Mouse (Mus musculus): ENCODE results near the gene Galnt7. TPM values are rescaled to one million over a fixed set of nuclear protein-coding genes. Genes with fewer than 3 reads are reported as not detected.

Gene Galnt7
- 21.5 and 25.2 TPM in 2 replicates for polyA plus RNA-seq (2015; fragmentation: Nextera tagmentation; extraction: Ambion mirVana)

DNA sequence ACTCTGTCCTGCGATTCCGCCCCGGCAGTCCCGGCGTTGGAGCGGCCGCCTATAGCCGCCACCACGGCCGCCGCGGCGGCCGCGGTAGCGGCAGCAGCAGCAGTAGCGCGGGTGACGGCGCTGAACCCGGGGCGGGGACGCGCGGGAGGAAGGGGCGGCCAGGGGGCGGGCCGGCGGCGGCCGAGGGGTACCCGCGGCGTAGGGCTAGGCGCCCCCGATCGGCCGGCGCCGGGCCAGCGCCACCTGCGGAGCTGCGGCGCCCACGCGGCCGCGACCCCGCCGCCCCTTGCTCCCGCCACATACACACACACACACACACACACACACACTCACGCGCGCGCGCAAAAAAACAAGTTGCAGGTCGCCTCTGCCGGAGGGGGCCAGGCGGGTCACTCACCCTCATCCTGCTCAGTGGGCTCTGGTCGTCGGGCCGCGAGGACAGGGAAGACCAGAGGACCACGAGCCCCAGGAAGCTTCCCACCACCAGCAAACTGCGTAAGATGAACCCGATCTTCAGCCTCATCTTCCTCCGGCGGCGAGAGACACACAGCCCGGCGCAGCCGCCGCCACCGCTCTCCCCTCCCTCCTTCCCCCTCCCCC lies at the start of gene Galnt7:
Galnt7 (minus strand) TSS at position 577 of the 600 bp plus-strand sequence.
- Histone ChIP-seq H3K27me3 (no peaks in the 10 kb centered on the region), H3K4me1 (peaks cover 24% of the 10 kb centered on the region), H3K36me3 (0 out of 2 replicates have a peak, but pooled peaks cover 3% of the 10 kb centered on the region), H3K4me3 (replicated peaks) (peak within 1 kb of the TSS; percentile 89), H3K9ac (peak within 1 kb of the TSS; percentile 96), H3K27ac (peak within 1 kb of the TSS; percentile 99), H3K4me2 (peak within 1 kb of the TSS; percentile 89), H3K9me3 (replicated peaks) (no peaks in the 10 kb centered on the region)
- under 1% methylated on average over 41 of the region's 74 CpGs for WGBS
- peak; percentile 90 for ATAC-seq (replicated peaks; ENCODE audit: low FRiP score)

DNA sequence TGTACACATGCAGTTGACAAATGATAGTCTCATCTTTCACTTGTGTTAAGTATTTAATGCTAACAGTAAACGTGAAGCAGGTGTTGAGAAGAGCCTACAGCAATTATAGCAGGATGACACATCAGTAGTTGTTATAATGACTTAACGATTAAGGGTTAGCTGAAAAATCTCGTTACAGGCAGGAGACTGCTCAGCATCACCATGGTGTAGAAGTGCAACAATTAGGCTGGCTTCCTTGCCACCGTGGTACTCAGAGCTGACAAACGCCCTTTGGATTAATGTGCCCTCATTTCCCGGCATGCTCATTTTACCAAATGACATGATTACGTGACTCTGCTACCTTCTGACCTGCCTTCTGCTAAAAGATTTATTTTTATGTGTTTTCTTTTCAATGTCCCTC lies 35.8 kb upstream of the Galnt7 start:
- no peak overlapping the region for H3K9ac ChIP-seq
- no peak for ATAC-seq (replicated peaks; ENCODE audit: low FRiP score)
- no peak overlapping the region for H3K27ac ChIP-seq
- 43% methylated on average over 7 of the region's 7 CpGs for WGBS
- no peaks in the 10 kb centered on the region for H3K36me3 ChIP-seq
- H3K4me2 ChIP-seq: no peak overlapping the region
- no peak overlapping the region for H3K4me3 ChIP-seq (replicated peaks)
- no peaks in the 10 kb centered on the region for H3K4me1 ChIP-seq
- no peaks in the 10 kb centered on the region for H3K27me3 ChIP-seq
- H3K9me3 ChIP-seq (replicated peaks): no peaks in the 10 kb centered on the region

DNA sequence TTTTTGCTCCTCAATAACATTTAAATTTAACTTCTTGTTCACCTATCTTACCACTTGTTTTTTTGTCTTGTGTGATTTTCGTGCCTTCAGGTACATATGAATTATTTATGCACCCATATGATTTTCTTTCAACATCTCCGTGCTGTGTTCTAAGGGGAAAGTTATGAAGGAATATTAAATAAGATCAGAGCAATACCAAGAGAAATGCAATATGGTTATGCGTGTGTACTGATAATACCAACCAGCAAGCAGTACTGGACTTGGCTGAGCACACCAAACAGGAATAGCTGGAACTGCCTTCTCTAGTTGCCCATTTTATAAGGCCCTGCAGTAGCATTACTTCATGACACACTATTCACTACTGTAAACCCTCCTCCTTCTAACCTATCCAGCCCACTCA lies 33.0 kb upstream of the Galnt7 start:
- Histone ChIP-seq H3K36me3 (no peaks in the 10 kb centered on the region), H3K9me3 (replicated peaks) (no peaks in the 10 kb centered on the region), H3K4me3 (replicated peaks) (no peak overlapping the region), H3K4me1 (no peaks in the 10 kb centered on the region), H3K27ac (no peak overlapping the region), H3K4me2 (no peak overlapping the region), H3K9ac (no peak overlapping the region), H3K27me3 (no peaks in the 10 kb centered on the region)
- WGBS: 90% methylated on average over 3 of the region's 3 CpGs
- ATAC-seq (replicated peaks; ENCODE audit: low FRiP score): no peak

DNA sequence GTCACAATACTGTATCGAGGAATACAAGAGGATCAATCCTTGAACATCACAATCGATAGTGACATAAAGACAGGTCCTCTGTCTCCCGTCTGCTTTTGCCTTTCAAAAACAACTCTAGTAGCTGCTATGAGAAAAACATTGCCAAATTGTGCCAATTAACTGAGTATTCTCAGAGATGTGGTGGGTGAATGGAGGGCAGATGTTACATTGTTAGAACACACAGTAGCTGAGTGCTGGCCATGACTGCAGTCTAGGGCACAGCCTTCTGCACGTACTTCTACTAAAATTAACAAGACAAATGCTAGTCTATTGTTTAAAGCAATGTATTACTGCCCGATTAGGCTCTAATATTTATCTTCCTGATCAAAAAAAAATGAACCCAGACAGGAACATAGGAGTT lies 27.2 kb upstream of the Galnt7 start:
- H3K4me1 ChIP-seq: no peaks in the 10 kb centered on the region
- H3K27ac ChIP-seq: no peak overlapping the region
- H3K9ac ChIP-seq: no peak overlapping the region
- ATAC-seq (replicated peaks; ENCODE audit: low FRiP score): no peak
- no peak overlapping the region for H3K4me3 ChIP-seq (replicated peaks)
- WGBS: 86% methylated on average over 5 of the region's 5 CpGs
- no peaks in the 10 kb centered on the region for H3K27me3 ChIP-seq
- H3K36me3 ChIP-seq: no peaks in the 10 kb centered on the region
- no peak overlapping the region for H3K4me2 ChIP-seq
- no peaks in the 10 kb centered on the region for H3K9me3 ChIP-seq (replicated peaks)

DNA sequence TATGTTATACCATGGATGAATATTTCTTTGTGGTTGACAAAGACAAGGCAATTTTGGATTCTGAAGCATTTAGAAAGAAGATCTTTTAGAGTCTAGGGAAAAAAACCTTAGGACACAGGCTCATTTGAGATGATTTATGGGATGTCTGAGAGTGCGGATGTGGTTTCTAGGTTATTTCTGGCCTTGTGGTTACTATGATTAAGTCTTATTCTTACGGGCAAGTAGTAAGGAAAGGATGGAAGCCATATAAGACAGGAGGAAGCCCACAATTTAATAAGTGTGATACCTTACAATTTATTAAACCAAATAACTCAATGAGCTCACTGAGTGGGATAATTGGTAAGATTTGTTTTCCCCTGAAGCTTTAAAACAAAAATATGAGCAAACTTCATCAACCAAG lies 11.3 kb upstream of the Galnt7 start:
- Histone ChIP-seq H3K4me3 (replicated peaks) (no peak overlapping the region), H3K4me1 (no peaks in the 10 kb centered on the region)
- WGBS: 34% methylated on average over 2 of the region's 2 CpGs

DNA sequence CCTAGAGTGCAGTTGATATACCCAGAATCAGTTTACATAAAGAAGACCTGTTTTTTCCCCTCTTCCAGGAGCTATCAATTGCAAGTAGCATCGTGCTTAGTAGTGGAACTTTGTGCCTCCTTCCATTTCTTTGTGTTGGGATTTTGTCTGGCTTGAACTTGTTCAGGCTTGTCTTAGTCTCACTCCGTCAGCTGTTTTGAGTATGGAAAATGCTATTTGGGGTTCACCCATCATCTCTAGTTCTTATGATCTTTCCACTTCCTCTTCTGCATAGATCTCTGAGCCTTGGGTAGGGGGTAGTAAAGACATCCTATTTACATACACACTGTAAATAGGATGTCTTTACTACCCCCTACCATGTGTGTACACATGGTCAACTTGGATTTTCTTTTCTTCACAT lies 7.2 kb upstream of the Galnt7 start:
- no peaks in the 10 kb centered on the region for H3K4me1 ChIP-seq
- no peak overlapping the region for H3K27ac ChIP-seq
- H3K4me3 ChIP-seq (replicated peaks): no peak overlapping the region
- no peak for ATAC-seq (replicated peaks; ENCODE audit: low FRiP score)
- H3K9ac ChIP-seq: no peak overlapping the region
- H3K9me3 ChIP-seq (replicated peaks): no peaks in the 10 kb centered on the region
- 86% methylated on average over 2 of the region's 2 CpGs for WGBS
- H3K36me3 ChIP-seq: 0 out of 2 replicates have a peak, but pooled peaks cover 5% of the 10 kb centered on the region
- no peak overlapping the region for H3K4me2 ChIP-seq
- H3K27me3 ChIP-seq: no peaks in the 10 kb centered on the region

More for the DNA sequence above, 11.3 kb upstream of the Galnt7 start:
- no peak overlapping the region for H3K4me2 ChIP-seq
- no peak overlapping the region for H3K27ac ChIP-seq
- no peaks in the 10 kb centered on the region for H3K27me3 ChIP-seq
- H3K36me3 ChIP-seq: no peaks in the 10 kb centered on the region
- ATAC-seq (replicated peaks; ENCODE audit: low FRiP score): no peak
- no peaks in the 10 kb centered on the region for H3K9me3 ChIP-seq (replicated peaks)
- H3K9ac ChIP-seq: no peak overlapping the region

DNA sequence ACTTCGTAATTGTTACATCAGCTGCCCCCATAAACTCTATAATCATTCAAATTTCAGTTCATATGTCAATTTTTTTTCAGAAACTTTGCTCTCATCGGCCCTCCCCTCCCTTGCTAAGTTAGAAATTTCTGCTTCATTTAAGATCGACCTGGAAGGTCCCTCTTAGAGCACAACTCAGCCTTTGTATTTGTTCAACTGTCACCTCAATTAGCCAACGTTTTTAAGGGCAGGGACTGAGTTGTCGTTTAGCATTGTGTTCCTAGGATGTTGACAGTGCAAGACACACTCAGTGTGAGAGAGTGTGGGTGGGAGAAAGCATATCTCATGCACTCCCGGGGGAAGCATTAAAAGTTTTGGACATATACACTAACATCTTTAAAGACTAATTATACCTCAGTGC lies 3.6 kb upstream of the Galnt7 start:
- no peaks in the 10 kb centered on the region for H3K9me3 ChIP-seq (replicated peaks)
- no peak overlapping the region for H3K9ac ChIP-seq
- 52% methylated on average over 6 of the region's 6 CpGs for WGBS
- no peak overlapping the region for H3K4me3 ChIP-seq (replicated peaks)
- H3K36me3 ChIP-seq: 0 out of 2 replicates have a peak, but pooled peaks cover 5% of the 10 kb centered on the region
- H3K4me1 ChIP-seq: peaks cover 10% of the 10 kb centered on the region
- no peak overlapping the region for H3K4me2 ChIP-seq
- H3K27ac ChIP-seq: no peak overlapping the region
- no peak for ATAC-seq (replicated peaks; ENCODE audit: low FRiP score)
- no peaks in the 10 kb centered on the region for H3K27me3 ChIP-seq

DNA sequence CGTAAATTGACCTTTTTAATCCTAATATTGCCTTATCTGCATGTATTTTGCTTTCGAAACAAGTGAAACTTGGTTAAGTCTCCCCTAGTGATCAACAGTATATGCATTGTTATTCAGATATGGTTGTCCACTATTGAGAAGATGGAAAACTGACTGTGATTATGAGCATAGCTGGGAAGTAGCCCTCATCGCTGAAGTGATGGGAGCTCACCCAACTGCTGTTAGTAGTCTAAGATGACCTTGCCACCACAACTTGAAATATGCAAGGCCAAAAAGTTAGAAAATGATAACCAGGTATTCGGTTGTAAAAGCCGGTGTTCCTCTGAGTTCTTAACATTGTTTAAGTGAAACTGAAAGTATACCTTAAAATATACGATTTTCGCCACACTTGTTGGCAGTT lies 1.3 kb upstream of the Galnt7 start:
- H3K4me1 ChIP-seq: peaks cover 19% of the 10 kb centered on the region
- WGBS: 78% methylated on average over 7 of the region's 7 CpGs
- 0 out of 2 replicates have a peak, but pooled peaks cover 5% of the 10 kb centered on the region for H3K36me3 ChIP-seq
- no peak for ATAC-seq (replicated peaks; ENCODE audit: low FRiP score)
- H3K9ac ChIP-seq: no peak overlapping the region
- H3K4me2 ChIP-seq: peak overlapping the region; percentile 89
- peak overlapping the region; percentile 99; the same call in 1 of the 2 replicates for H3K27ac ChIP-seq
- H3K27me3 ChIP-seq: no peaks in the 10 kb centered on the region
- H3K4me3 ChIP-seq (replicated peaks): peak overlapping the region; percentile 89
- no peaks in the 10 kb centered on the region for H3K9me3 ChIP-seq (replicated peaks)

DNA sequence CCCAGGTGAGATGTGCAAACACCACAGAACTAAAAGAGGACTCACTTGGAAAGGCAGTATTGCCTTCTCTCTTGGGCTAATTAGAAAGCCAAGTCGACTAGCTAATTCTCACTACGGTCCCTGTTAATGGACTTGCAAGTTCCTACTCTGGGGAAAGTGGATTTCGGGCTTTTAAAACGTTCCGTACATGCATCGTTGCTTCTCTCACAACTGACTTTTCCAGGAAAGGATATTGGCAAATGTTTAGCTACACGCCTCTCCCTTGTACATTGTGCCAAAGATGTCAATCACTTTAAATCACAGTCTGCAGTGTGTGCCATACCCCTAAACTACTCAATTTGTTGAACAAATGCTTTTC lies 915 bp upstream of the Galnt7 start:
- peaks cover 19% of the 10 kb centered on the region for H3K4me1 ChIP-seq
- 7% methylated on average over 7 of the region's 7 CpGs for WGBS
- H3K36me3 ChIP-seq: 0 out of 2 replicates have a peak, but pooled peaks cover 5% of the 10 kb centered on the region
- peak overlapping the region; percentile 89 for H3K4me3 ChIP-seq (replicated peaks)
- H3K4me2 ChIP-seq: peak overlapping the region; percentile 89
- no peaks in the 10 kb centered on the region for H3K27me3 ChIP-seq
- peak overlapping the region; percentile 99 for H3K27ac ChIP-seq
- H3K9me3 ChIP-seq (replicated peaks): no peaks in the 10 kb centered on the region
- no peak for ATAC-seq (replicated peaks; ENCODE audit: low FRiP score)
- no peak overlapping the region for H3K9ac ChIP-seq

DNA sequence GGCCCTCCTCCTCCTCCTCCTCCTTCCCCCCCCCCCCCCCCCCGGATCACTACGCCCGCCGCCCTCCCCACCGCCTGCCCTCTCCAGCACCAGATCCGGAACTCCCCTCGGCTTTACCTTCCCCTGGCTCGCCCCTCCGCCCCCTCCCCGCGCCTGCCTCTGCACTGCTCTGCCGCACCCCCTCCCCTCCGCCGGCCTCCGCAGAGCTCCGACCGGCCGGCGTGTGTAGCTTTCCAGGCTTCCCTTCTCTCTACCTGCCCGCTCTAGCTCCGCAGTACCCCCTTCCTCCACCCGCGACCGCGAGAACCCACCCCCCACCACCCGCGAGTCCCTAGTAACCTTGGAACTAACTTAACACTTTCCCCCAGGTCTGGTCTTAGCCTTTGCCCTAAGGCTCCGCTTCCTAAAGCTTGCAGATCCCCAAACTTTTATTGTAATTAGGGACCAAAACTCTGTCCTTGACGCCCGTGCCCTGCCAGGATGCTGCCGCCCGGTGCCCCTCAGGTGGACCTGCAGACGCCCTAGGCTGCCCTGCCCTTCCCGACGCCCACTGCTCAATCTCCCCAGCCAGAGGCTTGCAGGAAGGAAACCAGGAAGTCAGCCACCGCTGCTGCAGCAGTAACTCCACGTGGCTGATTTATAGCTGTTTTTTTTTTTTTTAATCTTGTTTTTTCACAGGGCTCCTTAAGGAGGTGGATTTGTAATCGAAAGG lies 380 bp upstream of the Galnt7 start:
- Histone ChIP-seq H3K9me3 (replicated peaks) (no peaks in the 10 kb centered on the region), H3K27ac (peak overlapping the region; percentile 99), H3K4me1 (peaks cover 20% of the 10 kb centered on the region), H3K36me3 (0 out of 2 replicates have a peak, but pooled peaks cover 5% of the 10 kb centered on the region), H3K4me3 (replicated peaks) (peak overlapping the region; percentile 89), H3K27me3 (no peaks in the 10 kb centered on the region), H3K9ac (peak overlapping the region; percentile 96), H3K4me2 (peak overlapping the region; percentile 89)
- ATAC-seq (replicated peaks; ENCODE audit: low FRiP score): peak; percentile 76
- whole genome bisulfite sequencing: 1% methylated on average over 28 of the region's 38 CpGs

DNA sequence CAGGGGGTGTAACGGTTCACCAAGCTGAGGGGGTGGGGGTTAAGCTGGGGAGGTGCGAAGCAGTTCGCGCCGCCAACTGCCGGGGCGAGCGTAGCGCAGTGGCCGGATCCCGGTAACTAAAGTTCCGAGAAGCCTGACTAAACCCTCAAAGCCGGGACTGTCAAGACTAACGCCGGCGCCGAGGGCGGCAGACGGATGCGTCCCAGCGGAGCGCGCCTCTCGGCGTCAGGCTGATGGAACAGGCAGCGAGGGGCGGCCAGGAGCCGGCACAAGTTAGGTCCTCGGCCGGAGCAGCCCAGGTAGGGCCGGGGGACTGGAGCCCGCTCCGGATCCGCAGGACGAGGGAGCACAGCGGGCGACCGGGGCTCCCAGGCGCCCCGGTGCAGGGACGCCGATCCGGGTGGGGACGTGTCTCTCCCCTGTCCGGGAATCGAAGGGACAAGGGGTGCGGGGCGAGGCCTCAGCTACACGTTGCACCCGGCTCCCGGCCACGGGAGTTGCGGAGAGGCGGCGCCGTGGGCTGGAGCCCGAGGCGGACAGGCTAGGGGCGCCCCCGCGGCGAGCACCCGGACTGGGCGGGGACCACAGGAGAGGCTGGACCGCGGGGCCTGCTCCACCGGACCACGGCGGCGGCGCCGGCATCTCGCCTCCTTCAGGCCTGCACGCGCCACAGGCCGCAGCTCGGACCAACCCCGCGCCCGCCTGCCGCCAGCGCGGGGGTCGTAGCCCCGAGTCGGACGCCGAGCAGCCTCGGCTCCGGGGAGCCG lies 960 bp downstream of the Galnt7 start:
- no peaks in the 10 kb centered on the region for H3K27me3 ChIP-seq
- no peaks in the 10 kb centered on the region for H3K9me3 ChIP-seq (replicated peaks)
- ATAC-seq (replicated peaks; ENCODE audit: low FRiP score): peak; percentile 84
- H3K4me2 ChIP-seq: peak overlapping the region; percentile 89
- peak overlapping the region; percentile 96 for H3K9ac ChIP-seq
- under 1% methylated on average over 87 of the region's 91 CpGs for WGBS
- no peaks in the 10 kb centered on the region for H3K36me3 ChIP-seq
- peaks cover 31% of the 10 kb centered on the region for H3K4me1 ChIP-seq
- H3K4me3 ChIP-seq (replicated peaks): peak overlapping the region; percentile 89
- H3K27ac ChIP-seq: peak overlapping the region; percentile 99

DNA sequence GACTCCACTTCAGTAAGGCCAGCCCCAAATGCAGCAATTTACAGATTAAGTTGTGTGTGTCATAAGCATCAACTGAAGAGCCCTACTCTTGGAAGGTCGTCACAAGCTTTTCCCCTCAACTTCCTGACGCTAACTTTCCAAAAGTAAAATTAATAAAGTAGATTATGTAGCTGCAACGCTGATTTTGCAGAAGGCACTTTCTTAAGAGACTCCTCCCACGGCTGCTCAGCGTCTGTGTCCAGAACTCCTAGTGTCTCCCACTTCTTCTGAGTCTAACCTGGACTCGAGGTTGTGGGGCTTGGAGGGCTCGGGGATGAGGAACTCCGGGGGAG lies 1.5 kb downstream of the Galnt7 start:
- H3K4me1 ChIP-seq: peaks cover 33% of the 10 kb centered on the region
- H3K9ac ChIP-seq: peak overlapping the region; percentile 96
- no peaks in the 10 kb centered on the region for H3K27me3 ChIP-seq
- ATAC-seq (replicated peaks; ENCODE audit: low FRiP score): no peak
- peak overlapping the region; percentile 89 for H3K4me3 ChIP-seq (replicated peaks)
- WGBS: under 1% methylated on average over 8 of the region's 8 CpGs
- peak overlapping the region; percentile 89 for H3K4me2 ChIP-seq
- peak overlapping the region; percentile 99 for H3K27ac ChIP-seq
- no peaks in the 10 kb centered on the region for H3K36me3 ChIP-seq
- no peaks in the 10 kb centered on the region for H3K9me3 ChIP-seq (replicated peaks)
